Mouse (Mus musculus) spleen, postnatal 4 days (tissue): ENCODE data around the gene Pi4k2a.

Experiments used
- DNase-seq, 2 experiments: peaks; one replicate each; pipeline ENCODE4 v3.0.0; 2022; ENCODE audit warnings: low spot score in 2 of 2

Gene Pi4k2a

DNA sequence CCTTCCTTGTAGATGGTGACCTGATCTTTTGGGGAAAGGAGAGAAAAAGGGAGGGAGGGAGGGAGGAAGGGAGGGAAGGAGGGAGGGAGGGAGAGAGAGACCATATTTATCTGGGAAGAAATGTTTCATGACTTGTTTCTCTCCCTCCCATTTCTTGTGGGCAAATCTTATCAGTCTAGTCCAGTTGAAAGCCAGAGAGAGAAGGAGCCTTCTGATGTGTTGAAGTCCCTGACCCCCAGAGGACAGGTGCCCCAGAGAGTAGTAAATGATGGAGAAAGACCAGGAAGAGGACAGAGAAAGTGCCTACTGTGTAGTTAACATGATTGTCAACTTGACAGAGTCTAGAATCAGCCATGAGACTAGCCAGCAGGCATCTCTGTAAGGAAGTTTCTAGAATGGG is 44.8 kb downstream of the Pi4k2a start:
- no peak for DNase-seq

DNA sequence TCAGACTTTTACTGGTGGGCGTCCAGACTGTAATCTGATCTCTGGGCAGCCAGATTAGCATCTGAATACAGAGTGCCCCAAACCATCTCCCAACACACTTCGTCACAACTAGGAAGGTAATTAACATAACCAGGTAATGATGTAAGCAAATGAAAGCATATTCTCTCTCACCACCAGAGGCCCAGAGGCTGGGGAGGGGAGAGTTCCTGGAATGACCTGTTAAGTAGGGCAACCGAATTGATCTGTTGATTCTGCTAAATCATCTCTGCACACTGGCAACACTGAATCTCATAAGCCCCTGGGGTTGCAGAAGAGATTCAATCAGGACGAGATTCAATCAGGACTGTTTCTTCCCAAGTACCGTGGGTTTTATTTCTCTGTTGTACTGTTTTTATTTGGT is 45.9 kb downstream of the Pi4k2a start:
- no peak for DNase-seq

DNA sequence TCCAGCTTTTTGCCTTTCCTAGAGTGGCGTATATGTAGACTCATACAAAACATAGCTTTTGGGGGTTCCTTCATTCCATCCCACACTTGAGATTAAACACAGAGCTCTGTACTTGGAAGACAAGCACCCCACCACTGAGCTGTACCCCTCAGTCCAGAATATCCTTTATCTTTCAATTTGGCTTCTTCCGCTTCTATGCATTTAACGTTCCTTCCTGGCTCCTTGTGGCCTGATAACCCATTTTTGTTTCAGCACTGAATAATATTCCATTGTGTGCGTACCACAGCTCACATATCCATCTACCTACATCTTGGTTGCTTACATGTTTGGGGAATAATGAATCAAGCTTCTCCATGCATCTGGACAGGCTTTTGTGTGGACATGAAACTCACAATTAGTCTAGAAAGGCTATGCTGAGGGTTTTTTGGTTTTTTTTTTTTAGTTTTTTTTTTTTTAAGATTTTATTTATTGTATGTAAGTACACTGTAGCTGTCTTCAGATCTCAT is 47.0 kb downstream of the Pi4k2a start:
- DNase-seq = no peak

DNA sequence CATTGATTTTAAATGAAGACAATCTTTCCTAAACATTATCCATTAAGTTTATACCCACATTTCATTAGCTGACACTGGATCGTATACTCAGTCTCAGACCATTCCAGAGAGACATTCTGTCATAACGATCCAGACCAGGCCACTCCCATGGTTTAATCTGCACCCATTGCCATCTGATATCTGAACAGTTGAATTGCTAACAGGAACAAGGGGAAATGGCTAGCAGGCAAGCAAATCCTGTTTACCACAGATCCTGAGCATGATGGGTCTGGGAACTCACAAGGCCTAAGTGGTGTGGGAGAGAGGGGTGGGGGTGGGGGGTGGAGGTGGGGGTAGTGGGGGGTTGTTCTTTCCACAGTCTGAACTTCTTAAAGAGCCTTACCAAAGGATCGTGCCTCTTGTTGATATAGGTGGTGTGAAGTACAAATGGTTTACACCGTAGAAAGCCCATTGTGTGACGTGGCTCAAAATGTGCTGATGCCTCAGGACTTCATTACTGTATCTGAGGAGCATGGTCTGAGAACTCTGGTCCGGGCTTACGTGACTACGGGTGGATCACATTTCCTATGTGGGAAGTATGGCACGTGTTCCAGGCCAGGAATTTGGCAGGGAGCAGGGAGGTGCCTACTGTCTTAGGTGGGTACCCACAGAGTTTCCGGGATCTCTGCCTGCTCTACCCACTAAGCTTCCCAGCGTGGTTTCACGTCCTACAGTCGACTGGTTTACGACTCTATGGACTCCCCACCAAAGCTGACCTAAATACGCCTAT is 48.4 kb downstream of the Pi4k2a start:
- DNase-seq = no peak

DNA sequence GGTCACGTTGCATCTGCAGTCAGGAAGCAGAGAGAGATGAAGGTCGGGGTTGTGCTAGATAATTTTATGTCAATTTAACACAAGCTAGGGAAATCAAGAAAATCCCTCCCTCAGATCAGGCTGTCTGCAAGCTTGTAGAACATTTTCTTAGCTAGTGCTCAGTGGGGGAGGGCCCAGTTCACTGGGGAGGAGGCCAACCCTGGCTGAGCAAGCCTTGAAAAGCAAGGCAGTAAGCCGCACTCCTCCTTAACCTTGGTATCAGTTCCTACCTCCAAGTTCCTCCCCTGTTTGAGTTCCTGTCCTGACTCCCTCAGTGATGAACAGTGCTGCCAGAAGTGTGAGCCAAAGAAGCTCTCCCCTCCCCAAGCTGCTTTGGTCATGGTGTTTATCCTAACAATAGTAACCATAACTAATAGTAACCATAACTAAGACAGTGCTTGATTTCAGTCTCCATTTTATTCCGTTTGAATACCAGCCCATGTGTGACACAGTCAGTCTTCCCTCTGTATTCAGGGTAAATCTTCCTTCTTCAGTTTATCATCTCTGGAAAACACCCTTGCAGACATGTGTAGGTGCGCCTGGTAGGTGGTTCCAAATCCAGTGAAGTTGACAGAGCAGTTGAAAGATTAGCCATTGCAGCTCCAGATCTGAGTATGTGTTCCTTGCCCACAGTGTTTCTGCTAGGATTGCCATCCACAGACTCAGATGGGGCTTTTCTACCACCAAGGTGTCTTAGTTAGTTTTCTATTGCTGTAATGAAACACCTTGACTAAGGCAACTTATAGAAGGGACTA is 49.7 kb downstream of the Pi4k2a start:
- no peak for DNase-seq

DNA sequence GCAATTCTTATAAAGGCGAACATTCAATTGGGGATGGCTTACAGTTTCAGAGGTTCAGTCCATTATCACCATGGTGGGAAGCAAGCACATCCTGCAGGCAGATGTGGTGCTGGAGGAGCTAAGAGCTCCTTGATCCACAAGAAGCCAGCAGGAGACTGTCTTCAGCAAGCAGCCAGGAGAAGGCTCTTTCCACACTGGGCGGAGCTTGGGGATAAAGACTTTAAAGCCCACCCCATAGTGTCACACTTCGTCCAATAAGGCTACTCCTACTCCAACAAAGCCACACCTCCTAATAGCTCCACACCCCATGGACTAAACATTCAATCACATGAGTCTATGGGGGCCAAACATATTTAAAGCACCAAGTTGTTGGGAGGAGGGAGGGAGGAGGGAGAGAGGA is 51.7 kb downstream of the Pi4k2a start:
- no peak for DNase-seq

DNA sequence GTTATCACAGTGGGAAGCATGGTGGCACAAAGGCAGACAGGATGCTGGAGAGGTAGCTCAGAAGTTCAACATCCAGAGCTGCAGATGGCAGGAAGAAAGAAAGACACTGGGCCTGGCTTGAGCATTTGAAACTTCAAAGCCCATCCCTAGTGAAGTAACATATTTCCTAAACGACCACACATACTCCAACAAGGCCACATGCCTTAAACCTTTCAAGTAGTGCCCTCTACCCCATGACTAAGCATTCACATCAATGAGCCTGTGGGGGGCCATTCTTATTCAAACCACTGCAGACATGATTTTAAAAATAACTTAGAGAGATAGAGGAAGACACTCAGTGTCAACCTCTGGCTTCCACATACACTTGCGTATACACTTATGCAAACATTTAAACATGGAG is 52.5 kb downstream of the Pi4k2a start:
- no peak for DNase-seq

DNA sequence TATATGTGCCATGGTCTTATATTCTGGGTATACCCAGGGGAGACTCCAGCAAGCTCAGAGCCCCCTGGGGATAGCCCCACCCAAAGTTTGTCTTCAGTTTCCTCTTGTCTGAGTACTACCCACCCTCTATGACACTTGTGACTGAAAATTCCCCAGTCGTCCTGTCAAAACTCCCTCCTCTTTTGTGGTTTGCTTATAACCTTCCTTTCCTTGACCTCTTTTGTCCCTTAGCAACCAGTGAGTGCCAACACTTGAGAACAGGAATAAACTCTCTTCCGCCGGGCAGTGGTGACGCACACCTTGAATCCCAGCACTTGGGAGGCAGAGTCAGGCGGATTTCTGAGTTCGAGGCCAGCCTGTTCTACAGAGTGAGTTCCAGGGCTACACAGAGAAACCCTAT is 53.8 kb downstream of the Pi4k2a start:
- DNase-seq = no peak

DNA sequence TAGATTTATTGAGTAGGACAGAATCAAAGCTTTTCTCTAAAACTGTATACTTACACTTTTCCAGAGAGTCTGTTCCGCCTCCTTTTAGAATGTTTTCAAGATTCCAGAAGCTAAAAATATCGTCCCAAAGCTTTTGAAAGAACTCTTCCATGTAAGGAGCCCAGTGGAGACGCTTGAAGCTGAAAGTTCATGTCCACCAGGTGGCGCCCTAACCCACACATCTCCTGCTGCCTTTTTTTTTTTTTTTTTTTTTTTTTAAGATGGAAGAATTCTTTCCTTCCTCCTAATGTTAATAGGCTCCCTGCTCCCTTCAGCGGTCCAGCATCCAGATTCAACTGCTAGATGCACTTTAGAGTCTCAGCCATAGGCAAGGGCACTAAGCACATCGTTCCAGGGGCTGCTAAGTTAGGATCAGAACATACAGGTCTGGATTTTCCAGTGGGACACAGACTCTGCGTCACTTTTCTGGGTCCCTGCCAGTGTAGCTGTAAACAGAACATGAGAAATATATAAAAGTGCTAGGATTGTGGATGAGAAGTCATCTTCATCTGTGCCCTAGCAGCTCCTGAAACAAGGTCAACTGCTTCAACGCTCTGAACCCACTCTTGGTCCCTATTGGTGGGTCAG is 54.4 kb downstream of the Pi4k2a start:
- DNase-seq = peak; percentile 76 to 92

DNA sequence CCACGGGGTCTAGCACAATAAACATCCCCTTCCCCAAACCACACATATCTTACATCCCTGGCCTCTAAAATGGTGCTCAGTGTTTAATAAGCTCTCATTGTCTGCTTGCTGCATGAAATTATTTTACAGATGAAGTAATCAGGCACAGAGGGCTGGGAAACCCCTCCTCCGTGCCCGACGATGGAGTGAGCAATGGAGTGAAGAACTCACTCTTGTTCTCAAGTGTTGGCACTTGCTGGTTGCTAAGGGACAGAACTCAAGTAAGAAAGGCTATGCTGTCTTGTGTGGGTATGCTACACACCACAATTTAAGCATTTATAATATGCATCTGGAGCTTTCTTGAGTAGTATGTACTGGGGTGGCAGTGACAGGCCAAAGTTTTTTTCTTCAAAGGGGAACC is 54.9 kb downstream of the Pi4k2a start:
- DNase-seq = no peak

DNA sequence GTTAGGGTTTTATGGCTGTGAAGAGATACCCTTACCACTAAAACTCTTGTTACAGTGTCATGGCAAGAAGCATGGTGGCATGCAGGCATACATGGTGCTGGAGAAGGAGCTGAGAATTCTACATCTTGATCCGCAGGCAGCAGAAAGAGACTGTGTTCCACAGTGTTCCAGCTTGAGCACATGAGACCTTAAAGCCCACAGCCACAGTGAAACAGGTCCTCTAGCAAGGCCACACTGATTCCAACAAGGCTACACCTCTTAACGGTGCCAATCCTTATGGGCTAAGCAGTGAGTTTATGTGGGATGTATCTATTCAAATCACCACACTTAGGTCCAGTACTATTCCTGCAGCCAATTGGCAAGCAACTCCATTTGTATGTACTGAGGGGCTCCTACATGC is 55.5 kb downstream of the Pi4k2a start:
- DNase-seq = no peak

DNA sequence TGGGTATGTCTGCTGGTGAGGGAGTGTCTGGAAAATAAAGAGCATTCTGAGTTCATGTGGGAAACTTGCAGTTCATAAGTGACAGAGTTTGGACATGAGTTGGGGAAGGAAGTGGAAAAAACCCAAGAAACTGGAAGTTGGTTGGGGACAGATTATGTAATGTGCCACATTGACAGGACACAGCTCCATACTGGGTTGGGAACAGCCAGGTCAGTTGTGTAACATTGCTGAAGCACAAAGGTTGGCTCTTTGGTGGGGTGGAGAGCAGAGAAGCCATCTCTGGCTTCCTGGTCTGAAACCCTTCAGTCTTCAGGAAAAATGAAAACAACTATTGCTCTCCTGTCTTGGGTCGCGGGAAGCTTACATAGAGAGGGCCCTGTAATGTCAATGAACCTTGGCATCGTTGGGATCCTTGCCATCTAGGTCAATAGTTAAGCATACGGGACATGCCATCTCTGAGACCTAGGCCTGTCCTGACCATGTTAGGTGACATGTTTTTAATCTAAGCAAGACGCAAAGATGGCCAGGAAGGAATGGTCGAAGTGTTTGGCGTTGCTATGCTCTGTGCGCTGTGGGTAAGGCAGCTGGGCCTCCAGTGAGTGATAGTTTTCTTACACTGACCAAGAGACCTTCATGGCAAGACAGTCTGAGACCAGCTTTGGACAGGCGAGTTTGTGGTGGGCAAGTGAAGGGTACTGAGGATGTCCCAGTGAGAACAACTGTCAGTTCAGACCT is 56.2 kb downstream of the Pi4k2a start:
- DNase-seq = no peak

DNA sequence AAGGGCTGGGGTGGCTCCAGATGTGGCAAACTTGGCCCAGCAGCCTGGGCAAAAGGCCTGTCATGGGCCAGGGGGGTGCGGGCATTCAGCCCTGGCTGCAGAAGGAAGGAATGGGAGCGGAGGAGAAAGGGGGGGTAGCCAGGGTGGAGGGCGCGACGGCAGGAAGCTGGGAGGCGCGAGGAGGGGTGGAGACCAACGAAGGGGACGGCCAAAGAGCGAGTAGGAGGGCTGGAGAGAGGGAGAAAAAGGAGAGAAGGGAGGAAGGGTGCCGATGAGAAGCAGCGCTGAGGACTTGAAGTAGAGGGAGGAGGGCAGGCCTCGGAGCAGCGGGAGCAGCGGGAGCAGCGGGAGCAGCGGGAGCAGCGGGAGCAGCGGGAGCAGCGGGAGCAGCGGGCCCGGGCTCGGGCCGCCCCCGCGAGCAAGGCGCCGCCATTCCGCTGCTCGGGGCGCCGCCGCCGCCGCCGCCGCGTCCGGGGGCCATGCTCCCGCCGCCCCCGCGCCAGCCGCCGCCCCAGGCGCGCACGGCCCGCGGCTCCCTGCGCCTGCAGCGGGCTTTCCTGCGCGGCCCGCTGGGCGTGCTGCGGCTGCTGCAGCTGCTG is 57.0 kb downstream of the Pi4k2a start, which contains the start of gene Marveld1:
Gene Marveld1, plus strand, starts transcription at position 231 of the 599 bp plus-strand sequence.
- peak; percentile 50 to 74 for DNase-seq

DNA sequence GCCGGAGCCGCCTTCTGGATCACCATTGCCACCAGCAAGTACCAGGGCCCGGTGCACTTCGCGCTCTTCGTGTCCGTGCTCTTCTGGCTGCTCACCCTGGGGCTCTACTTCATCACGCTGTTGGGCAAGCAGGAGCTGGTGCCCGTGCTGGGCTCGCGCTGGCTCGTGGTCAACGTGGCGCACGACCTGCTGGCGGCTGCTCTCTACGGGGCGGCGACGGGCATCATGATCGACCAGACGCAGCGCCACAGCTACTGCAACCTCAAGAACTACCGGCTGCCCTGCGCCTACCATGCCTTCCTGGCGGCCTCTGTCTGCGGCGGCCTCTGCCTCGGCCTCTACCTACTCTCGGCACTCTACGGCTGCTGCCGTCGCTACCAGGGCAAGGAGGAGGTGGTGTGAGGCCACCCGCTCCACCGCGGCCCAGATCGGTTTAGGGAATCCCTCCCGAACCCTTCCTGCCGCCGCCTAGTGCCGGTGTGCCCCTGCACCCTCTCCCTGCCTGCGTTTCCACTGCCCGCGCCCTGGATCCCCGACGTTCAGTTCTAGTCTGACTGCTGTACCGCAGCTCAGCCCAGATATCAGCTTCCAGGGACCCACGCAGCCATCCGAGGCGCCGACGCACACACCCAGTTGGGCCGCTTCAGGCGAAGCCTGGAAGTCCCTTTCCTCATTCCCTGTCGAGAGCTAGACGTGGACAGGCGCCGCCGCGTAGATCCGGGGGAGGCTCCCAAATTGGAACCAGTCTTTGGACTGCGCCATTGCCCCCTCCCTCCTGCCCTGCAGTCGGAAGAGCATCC is 57.7 kb downstream of the Pi4k2a start:
- DNase-seq = peak; percentile 25 to 73

DNA sequence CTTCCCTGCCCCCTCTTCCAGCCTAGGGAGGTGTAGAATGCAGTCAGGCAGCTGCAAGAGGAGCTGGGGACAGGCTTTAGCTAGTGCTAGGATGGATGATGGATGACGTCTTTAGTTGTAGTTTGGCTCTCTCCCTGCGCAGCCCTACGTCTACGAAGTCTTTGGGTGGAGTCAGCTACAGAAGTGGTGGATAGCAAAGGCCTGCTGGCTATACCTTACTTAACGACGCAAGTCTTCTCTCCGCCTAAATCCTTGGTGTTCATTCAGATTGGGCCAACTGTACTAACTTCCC is 58.2 kb downstream of the Pi4k2a start:
- DNase-seq = no peak

DNA sequence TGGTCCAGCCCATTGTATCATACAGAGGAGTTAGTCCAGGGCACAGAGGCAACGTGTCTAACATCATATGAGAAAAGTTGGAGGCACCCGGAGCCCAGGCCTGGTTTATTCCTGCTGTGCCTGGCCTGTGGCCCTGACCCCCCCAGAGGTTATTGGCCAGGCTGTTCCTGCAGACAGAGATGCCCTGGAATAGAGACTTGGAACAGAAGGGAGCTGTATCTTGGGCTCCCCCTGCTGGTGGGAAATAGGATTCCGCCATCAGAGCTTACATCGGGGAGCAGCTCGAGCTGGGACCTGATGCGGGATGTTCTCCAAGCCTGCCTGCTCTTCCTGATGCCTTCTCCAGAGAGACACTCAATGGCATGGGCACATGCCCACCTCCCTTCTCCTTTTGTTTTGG is 61.7 kb downstream of the Pi4k2a start:
- DNase-seq = peak; percentile 73 to 89

DNA sequence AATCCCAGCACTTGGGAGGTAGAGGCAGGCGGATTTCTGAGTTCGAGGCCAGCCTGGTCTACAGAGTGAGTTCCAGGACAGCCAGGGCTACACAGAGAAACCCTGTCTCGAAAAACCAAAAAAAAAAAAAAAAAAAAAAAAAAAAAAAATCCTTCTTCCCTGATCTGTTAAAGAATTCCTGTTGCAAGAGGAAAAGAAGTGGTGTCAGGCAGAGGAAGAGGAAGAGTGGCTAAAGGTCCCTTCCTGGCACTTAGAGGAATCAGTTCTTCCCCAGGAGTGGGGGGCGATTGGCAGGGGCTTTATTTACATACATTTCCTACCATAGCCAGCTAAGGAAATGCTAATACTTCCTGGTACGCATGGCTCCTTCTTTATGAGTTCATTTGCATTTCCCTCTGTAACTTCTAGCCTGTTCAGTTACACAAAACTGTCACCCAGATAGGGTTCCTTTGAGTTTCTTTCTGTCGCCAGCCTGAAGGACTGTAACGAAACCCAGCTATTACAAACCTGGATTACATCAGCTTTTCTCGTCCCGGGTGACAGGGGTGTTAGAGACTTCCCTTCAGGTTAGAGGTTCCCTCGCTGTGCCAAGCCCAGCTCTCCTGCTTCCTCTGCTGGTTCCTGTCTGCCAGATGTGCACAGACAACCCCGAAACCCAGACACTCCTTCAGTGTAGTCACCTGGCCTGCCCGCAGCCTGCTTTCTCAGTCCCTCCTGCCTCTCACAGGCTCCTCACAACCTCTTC is 67.4 kb downstream of the Pi4k2a start:
- no peak for DNase-seq

DNA sequence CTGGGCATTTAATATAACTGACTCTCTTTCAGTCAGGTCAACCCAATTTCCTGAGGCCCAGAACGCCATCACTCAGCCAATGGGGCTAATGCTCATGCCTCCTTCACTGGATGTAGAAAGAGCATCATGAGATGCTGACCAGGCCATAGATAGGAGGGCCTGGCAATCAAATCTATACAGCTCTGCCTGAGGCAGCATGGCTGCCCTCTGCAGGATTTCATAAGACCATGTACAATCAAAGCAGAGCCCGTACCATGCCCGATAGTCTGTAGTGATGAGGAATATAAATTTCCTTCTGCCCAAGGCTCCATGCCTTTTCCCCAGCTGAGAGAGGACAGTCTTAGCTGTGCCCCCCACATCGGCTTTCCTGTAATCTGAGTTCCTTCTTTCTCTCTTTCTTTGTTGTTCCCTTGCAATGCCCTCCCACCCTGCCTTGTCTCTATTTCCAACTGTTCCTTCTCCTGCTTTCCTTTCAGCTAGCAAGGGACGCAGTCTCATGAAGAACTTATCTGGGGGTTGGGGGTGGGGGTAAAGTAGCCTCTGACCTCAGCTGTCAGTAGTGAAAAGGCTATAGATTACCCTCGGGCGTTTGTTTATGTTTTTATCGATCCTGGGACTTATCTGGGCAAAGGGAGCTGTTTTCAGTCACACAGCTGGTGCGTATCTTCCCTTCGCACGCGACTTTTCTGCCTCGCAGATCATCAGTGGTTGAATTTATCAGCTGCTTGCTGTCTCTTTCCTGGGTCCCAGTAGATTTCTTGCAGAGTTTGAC is 68.2 kb downstream of the Pi4k2a start:
- no peak for DNase-seq

DNA sequence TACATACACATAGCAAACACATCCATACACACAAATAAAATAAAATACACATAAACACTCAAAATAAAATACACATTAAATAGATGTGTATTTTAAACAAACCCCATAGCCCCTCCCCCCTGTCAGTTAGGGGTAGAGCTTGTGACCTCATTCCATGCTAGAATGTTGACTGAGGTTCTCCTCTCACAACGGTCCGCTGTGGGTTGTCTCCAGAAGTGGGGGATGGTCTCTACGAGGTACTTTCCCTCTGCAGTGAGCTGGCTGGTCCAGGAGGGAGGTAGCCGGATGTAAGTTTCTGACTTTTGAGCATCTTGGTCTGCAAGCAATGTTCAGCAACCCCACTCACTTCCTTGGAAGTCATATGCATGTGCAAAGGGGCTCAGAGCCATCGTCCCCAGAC is 73.5 kb downstream of the Pi4k2a start, which contains the start of gene Zfyve27:
Gene Zfyve27, plus strand, starts transcription at position 188 of the 400 bp plus-strand sequence.
- no peak for DNase-seq
